Mouse (Mus musculus): ENCODE data around the gene Nup210. TPM values are rescaled to one million over a fixed set of nuclear protein-coding genes. Genes with fewer than 3 reads are reported as not detected.
"Not testable (repeated sequence)": the region's sequence is repeated elsewhere in the genome, so short reads cannot be mapped to it uniquely, and the experiment has no call there.

Nup210 gene
- polyA plus RNA-seq, 1 experiment = 219 TPM

GRCm38 (mm10) chr6:91109489-91109888 lies 7.1 kb downstream of the Nup210 start:
- no peak for DNase-seq
- H3K4me3 ChIP-seq (ENCODE audit: control insufficient read depth, insufficient read depth, low read length) = no peak overlapping the region
- TF ChIP-seq CTCF (IDR thresholded peaks at IDR 0.05; ENCODE audit: borderline replicate concordance, control insufficient read depth, extremely low read depth, insufficient read depth, low read length, poor library complexity) (no peak), POLR2A (IDR thresholded peaks at IDR 0.05; ENCODE audit: control insufficient read depth, extremely low read depth, insufficient read depth, low read length, poor library complexity) (no peak)

GRCm38 (mm10) chr6:91108917-91109450 lies 7.6 kb downstream of the Nup210 start:
- H3K27ac ChIP-seq (ENCODE audit: control insufficient read depth, insufficient read depth, low read length) = peak overlapping the region; percentile 96
- 45% methylated on average over 2 of the region's 2 CpGs for WGBS
- no peaks in the 10 kb centered on the region for H3K27me3 ChIP-seq (ENCODE audit: control insufficient read depth, insufficient read depth, low read length)
- H3K4me1 ChIP-seq (replicated peaks; ENCODE audit: control insufficient read depth, insufficient read depth, low read length) = peaks cover 33% of the 10 kb centered on the region
- DNase-seq = peak; percentile 37
- TF ChIP-seq CTCF (IDR thresholded peaks at IDR 0.05; ENCODE audit: borderline replicate concordance, control insufficient read depth, extremely low read depth, insufficient read depth, low read length, poor library complexity) (no peak), POLR2A (IDR thresholded peaks at IDR 0.05; ENCODE audit: control insufficient read depth, extremely low read depth, insufficient read depth, low read length, poor library complexity) (no peak)
- H3K36me3 ChIP-seq (ENCODE audit: control insufficient read depth, insufficient read depth, low read length) = no peaks in the 10 kb centered on the region
- no peak overlapping the region for H3K4me3 ChIP-seq (ENCODE audit: control insufficient read depth, insufficient read depth, low read length)

More at GRCm38 (mm10) chr6:91109489-91109888, 7.1 kb downstream of the Nup210 start:
- Histone ChIP-seq H3K27me3 (ENCODE audit: control insufficient read depth, insufficient read depth, low read length) (no peaks in the 10 kb centered on the region), H3K36me3 (ENCODE audit: control insufficient read depth, insufficient read depth, low read length) (no peaks in the 10 kb centered on the region), H3K4me1 (replicated peaks; ENCODE audit: control insufficient read depth, insufficient read depth, low read length) (peaks cover 35% of the 10 kb centered on the region), H3K27ac (ENCODE audit: control insufficient read depth, insufficient read depth, low read length) (peak overlapping the region; percentile 96)

GRCm38 (mm10) chr6:91108301-91108916 lies 8.2 kb downstream of the Nup210 start:
- Histone ChIP-seq H3K4me1 (replicated peaks; ENCODE audit: control insufficient read depth, insufficient read depth, low read length) (peaks cover 32% of the 10 kb centered on the region), H3K27ac (ENCODE audit: control insufficient read depth, insufficient read depth, low read length) (peak overlapping the region; percentile 91), H3K4me3 (ENCODE audit: control insufficient read depth, insufficient read depth, low read length) (no peak overlapping the region), H3K27me3 (ENCODE audit: control insufficient read depth, insufficient read depth, low read length) (no peaks in the 10 kb centered on the region), H3K36me3 (ENCODE audit: control insufficient read depth, insufficient read depth, low read length) (no peaks in the 10 kb centered on the region)
- TF ChIP-seq CTCF (IDR thresholded peaks at IDR 0.05; ENCODE audit: borderline replicate concordance, control insufficient read depth, extremely low read depth, insufficient read depth, low read length, poor library complexity) (no peak), POLR2A (IDR thresholded peaks at IDR 0.05; ENCODE audit: control insufficient read depth, extremely low read depth, insufficient read depth, low read length, poor library complexity) (no peak)
- DNase-seq = peak; percentile 16
- WGBS = 26% methylated on average over 3 of the region's 3 CpGs

GRCm38 (mm10) chr6:91105400-91106129 lies 11.1 kb downstream of the Nup210 start:
- H3K4me1 ChIP-seq (replicated peaks; ENCODE audit: control insufficient read depth, insufficient read depth, low read length) = peaks cover 18% of the 10 kb centered on the region
- 92% methylated on average over 2 of the region's 2 CpGs for WGBS

GRCm38 (mm10) chr6:91104765-91105399 lies 11.7 kb downstream of the Nup210 start:
- no peak for DNase-seq
- Histone ChIP-seq H3K4me3 (ENCODE audit: control insufficient read depth, insufficient read depth, low read length) (no peak overlapping the region), H3K36me3 (ENCODE audit: control insufficient read depth, insufficient read depth, low read length) (peaks cover 10% of the 10 kb centered on the region), H3K27me3 (ENCODE audit: control insufficient read depth, insufficient read depth, low read length) (no peaks in the 10 kb centered on the region), H3K27ac (ENCODE audit: control insufficient read depth, insufficient read depth, low read length) (no peak overlapping the region), H3K4me1 (replicated peaks; ENCODE audit: control insufficient read depth, insufficient read depth, low read length) (peaks cover 18% of the 10 kb centered on the region)
- 69% methylated on average over 3 of the region's 3 CpGs for WGBS
- TF ChIP-seq POLR2A (IDR thresholded peaks at IDR 0.05; ENCODE audit: control insufficient read depth, extremely low read depth, insufficient read depth, low read length, poor library complexity) = no peak
- no peak for TF ChIP-seq CTCF (IDR thresholded peaks at IDR 0.05; ENCODE audit: borderline replicate concordance, control insufficient read depth, extremely low read depth, insufficient read depth, low read length, poor library complexity)

More at GRCm38 (mm10) chr6:91105400-91106129, 11.1 kb downstream of the Nup210 start:
- Histone ChIP-seq H3K27ac (ENCODE audit: control insufficient read depth, insufficient read depth, low read length) (no peak overlapping the region), H3K4me3 (ENCODE audit: control insufficient read depth, insufficient read depth, low read length) (no peak overlapping the region), H3K36me3 (ENCODE audit: control insufficient read depth, insufficient read depth, low read length) (peaks cover 3% of the 10 kb centered on the region; the same call in 1 of the 2 replicates), H3K27me3 (ENCODE audit: control insufficient read depth, insufficient read depth, low read length) (no peaks in the 10 kb centered on the region)
- peak; percentile 75 for DNase-seq
- TF ChIP-seq POLR2A (IDR thresholded peaks at IDR 0.05; ENCODE audit: control insufficient read depth, extremely low read depth, insufficient read depth, low read length, poor library complexity) (no peak), CTCF (IDR thresholded peaks at IDR 0.05; ENCODE audit: borderline replicate concordance, control insufficient read depth, extremely low read depth, insufficient read depth, low read length, poor library complexity) (no peak)

GRCm38 (mm10) chr6:91103421-91103820 lies 13.2 kb downstream of the Nup210 start:
- 94% methylated on average over 1 of the region's 1 CpGs for WGBS
- H3K4me1 ChIP-seq (replicated peaks; ENCODE audit: control insufficient read depth, insufficient read depth, low read length); H3K4me3 ChIP-seq (ENCODE audit: control insufficient read depth, insufficient read depth, low read length): not testable (repeated sequence)

More at GRCm38 (mm10) chr6:91103421-91103820, 13.2 kb downstream of the Nup210 start:
- H3K27me3 ChIP-seq (ENCODE audit: control insufficient read depth, insufficient read depth, low read length); H3K27ac ChIP-seq (ENCODE audit: control insufficient read depth, insufficient read depth, low read length); DNase-seq: not testable (repeated sequence)
- peaks cover 23% of the 10 kb centered on the region for H3K36me3 ChIP-seq (ENCODE audit: control insufficient read depth, insufficient read depth, low read length)
